Mouse (Mus musculus) skeletal muscle tissue, adult 2 months (tissue): ENCODE results near the gene Hapln4.

Experiments
- DNase-seq: peaks from one replicate; pipeline ENCODE4 v3.0.0-alpha.2; 2012; ENCODE audit warnings: low read depth, low spot score

The Hapln4 gene

GRCm38 (mm10) chr8:70139026-70139857, 56.0 kb downstream of the Hapln4 start, which contains the start of the genes Rfxank, Borcs8 and Mef2b:
TSS of gene Rfxank (minus strand) at chr8:70139154.
TSS of gene Borcs8 (plus strand) at chr8:70139499.
TSS of gene Mef2b (plus strand) at chr8:70139711.
- peak; percentile 100 for DNase-seq

- DNase-seq, result no peak
These were observed 56.7 kb downstream of the Hapln4 start for GRCm38 (mm10) chr8:70139981-70140380.
